Mouse (Mus musculus) kidney, adult 2 months (tissue): ENCODE data around the gene Tmbim7.

Experiments used
- CTCF ChIP-seq: fragments of 200-500 bp; conservative IDR thresholded peaks from 2 replicates; pipeline ENCODE4 v1.5.1; 2011; ENCODE audit warnings: low read depth, mild to moderate bottlenecking, control low read depth, low read length, moderate library complexity, mixed read lengths; ENCODE audit not compliant: insufficient read depth, insufficient read length
- POLR2A ChIP-seq: fragments of 200-500 bp; IDR thresholded peaks from one replicate; pipeline ENCODE4 v1.6.1; 2011; ENCODE audit warnings: low read depth, low read length, control low read depth

- TF ChIP-seq CTCF (no peak), POLR2A (no peak)
Measured at GRCm38 (mm10) chr5:3632285-3632684, 18.7 kb upstream of the Tmbim7 start.
